Mouse (Mus musculus) CH12.LX (cell line): Measurements from ENCODE around the gene Gas2l2. TPM values are rescaled to one million over a fixed set of nuclear protein-coding genes. Genes with fewer than 3 reads are reported as not detected.

Experiments
- DNase-seq: peaks from one replicate; pipeline ENCODE4 v3.0.0-alpha.2; 2013; ENCODE audit errors: extremely low read depth
- H3K27ac ChIP-seq: 2 replicates; pipeline ENCODE4 v1.5.1; 2012; ENCODE audit warnings: low read depth, mild to moderate bottlenecking, control low read depth, moderate library complexity; ENCODE audit not compliant: insufficient read depth
- H3K27me3 ChIP-seq: replicated peaks from 2 replicates; pipeline ENCODE3; 2012; ENCODE audit warnings: inconsistent platforms
- H3K36me3 ChIP-seq, 2 experiments: replicated peaks in 1 of 2; 2 replicates each; pipeline versions ENCODE3 to v1.6.1; 2012; ENCODE audit warnings: inconsistent platforms in 1 of 2, low read length in 1 of 2, mild to moderate bottlenecking in 1 of 2, mixed read lengths in 1 of 2, moderate library complexity in 1 of 2; ENCODE audit not compliant: control insufficient read depth in 1 of 2, insufficient read depth in 1 of 2
- H3K4me1 ChIP-seq, 2 experiments: 2 replicates each; pipeline ENCODE4 v1.6.1; 2012; ENCODE audit warnings: inconsistent platforms in 1 of 2, moderate library complexity in 1 of 2; ENCODE audit not compliant: insufficient read depth in 2 of 2, control insufficient read depth in 1 of 2
- H3K4me2 ChIP-seq: 2 replicates; pipeline ENCODE4 v1.6.1; 2012; ENCODE audit warnings: low read depth, mild to moderate bottlenecking, control low read depth; ENCODE audit not compliant: poor library complexity, insufficient read depth, severe bottlenecking
- H3K4me3 ChIP-seq, 3 experiments: fragments of 150-350 bp in 1 of 3; sonication (generic) in 1 of 3; replicated peaks in 1 of 3; 2 replicates each; pipeline versions ENCODE3 to v1.5.1; 2011 to 2012; ENCODE audit warnings: low read depth in 2 of 3, low read length in 2 of 3, mild to moderate bottlenecking in 2 of 3, moderate library complexity in 2 of 3, control low read depth in 1 of 3, improper control_type of control experiment in 1 of 3, inconsistent platforms in 1 of 3, mixed read lengths in 1 of 3; ENCODE audit not compliant: poor library complexity in 1 of 3
- H3K79me2 ChIP-seq: replicated peaks from 2 replicates; pipeline ENCODE4 v1.6.1; 2012; ENCODE audit warnings: mild to moderate bottlenecking, moderate library complexity; ENCODE audit not compliant: control insufficient read depth, poor library complexity, insufficient read depth, severe bottlenecking; ENCODE audit errors: extremely low read depth
- H3K9ac ChIP-seq: 2 replicates; pipeline ENCODE4 v1.6.1; 2012; ENCODE audit warnings: low read depth, mild to moderate bottlenecking, control low read depth, moderate library complexity; ENCODE audit not compliant: insufficient read depth
- H3K9me3 ChIP-seq: replicated peaks from 2 replicates; pipeline ENCODE3; 2012; ENCODE audit warnings: low read length, inconsistent platforms, mixed read lengths
- CHD1 ChIP-seq: IDR thresholded peaks from 2 replicates; pipeline ENCODE4 v1.6.1; 2012; ENCODE audit warnings: low read depth, low read length, improper control_type of control experiment, inconsistent platforms
- CTCF ChIP-seq, 2 experiments: IDR thresholded peaks in 1 of 2; conservative IDR thresholded peaks in 1 of 2; 2 replicates each; pipeline ENCODE4 v1.5.1; 2011 to 2012; ENCODE audit warnings: low read depth in 2 of 2, low read length in 2 of 2, improper control_type of control experiment in 1 of 2, inconsistent platforms in 1 of 2, mild to moderate bottlenecking in 1 of 2, moderate library complexity in 1 of 2
- E2F4 ChIP-seq: IDR thresholded peaks from 2 replicates; pipeline ENCODE4 v1.6.1; 2011; ENCODE audit warnings: low read depth, low read length, improper control_type of control experiment; ENCODE audit not compliant: insufficient replicate concordance
- ELF1 ChIP-seq: IDR thresholded peaks from 2 replicates; pipeline ENCODE4 v1.6.1; 2014; ENCODE audit warnings: low read depth, mild to moderate bottlenecking, inconsistent platforms, low read length, improper control_type of control experiment
- EP300 ChIP-seq: IDR thresholded peaks from 2 replicates; pipeline ENCODE4 v1.6.1; 2011; ENCODE audit warnings: low read length, improper control_type of control experiment
- ETS1 ChIP-seq: conservative IDR thresholded peaks from 2 replicates; pipeline ENCODE4 v1.6.1; 2012; ENCODE audit warnings: low read depth, mild to moderate bottlenecking, inconsistent platforms, low read length, improper control_type of control experiment, moderate library complexity
- GABPA ChIP-seq: IDR thresholded peaks from 2 replicates; pipeline ENCODE4 v1.6.1; 2012; ENCODE audit warnings: low read depth, low read length, improper control_type of control experiment, inconsistent platforms; ENCODE audit not compliant: insufficient replicate concordance
- IRF4 ChIP-seq: IDR thresholded peaks from 2 replicates; pipeline ENCODE4 v1.6.1; 2014; ENCODE audit warnings: low read depth, mild to moderate bottlenecking, inconsistent platforms, low read length, improper control_type of control experiment
- JUN ChIP-seq: IDR thresholded peaks from 2 replicates; pipeline ENCODE4 v1.6.1; 2011; ENCODE audit warnings: low read depth, mild to moderate bottlenecking, low read length, improper control_type of control experiment, moderate library complexity; ENCODE audit not compliant: insufficient read depth
- JUND ChIP-seq: conservative IDR thresholded peaks from 2 replicates; pipeline ENCODE4 v1.6.1; 2011; ENCODE audit warnings: low read depth, low read length, improper control_type of control experiment
- KAT2A ChIP-seq: IDR thresholded peaks from 2 replicates; pipeline ENCODE4 v1.6.1; 2012; ENCODE audit warnings: low read length, improper control_type of control experiment, inconsistent platforms; ENCODE audit not compliant: insufficient replicate concordance
- MAFK ChIP-seq: IDR thresholded peaks from 2 replicates; pipeline ENCODE4 v1.6.1; 2011; ENCODE audit warnings: low read length, improper control_type of control experiment; ENCODE audit not compliant: insufficient replicate concordance
- MAX ChIP-seq: IDR thresholded peaks from 2 replicates; pipeline ENCODE4 v1.6.1; 2011; ENCODE audit warnings: low read length, improper control_type of control experiment
- MAZ ChIP-seq: IDR thresholded peaks from 2 replicates; pipeline ENCODE4 v1.6.1; 2012; ENCODE audit warnings: low read depth, mild to moderate bottlenecking, inconsistent platforms, low read length, improper control_type of control experiment, moderate library complexity
- MXI1 ChIP-seq: IDR thresholded peaks from 2 replicates; pipeline ENCODE4 v1.6.1; 2011; ENCODE audit warnings: mild to moderate bottlenecking, low read depth, low read length, improper control_type of control experiment
- NRF1 ChIP-seq: IDR thresholded peaks from 2 replicates; pipeline ENCODE4 v1.6.1; 2014; ENCODE audit warnings: low read depth, mild to moderate bottlenecking, inconsistent platforms, low read length, improper control_type of control experiment, moderate library complexity
- PAX5 ChIP-seq: IDR thresholded peaks from 2 replicates; pipeline ENCODE4 v1.6.1; 2012; ENCODE audit warnings: low read length, inconsistent platforms, mixed read lengths
- POLR2AphosphoS2 ChIP-seq: IDR thresholded peaks from 2 replicates; pipeline ENCODE4 v1.6.1; 2011; ENCODE audit warnings: low read depth, low read length, improper control_type of control experiment
- RAD21 ChIP-seq: IDR thresholded peaks from 2 replicates; pipeline ENCODE4 v1.6.1; 2011; ENCODE audit warnings: low read depth, mild to moderate bottlenecking, low read length, improper control_type of control experiment, moderate library complexity
- RCOR1 ChIP-seq: conservative IDR thresholded peaks from 2 replicates; pipeline ENCODE4 v1.6.1; 2012; ENCODE audit warnings: low read depth, mild to moderate bottlenecking, inconsistent platforms, low read length, improper control_type of control experiment
- SMC3 ChIP-seq: IDR thresholded peaks from 2 replicates; pipeline ENCODE4 v1.6.1; 2011; ENCODE audit warnings: low read depth, low read length, improper control_type of control experiment
- TBP ChIP-seq: conservative IDR thresholded peaks from 2 replicates; pipeline ENCODE4 v1.6.1; 2011; ENCODE audit warnings: low read depth, low read length, improper control_type of control experiment
- TCF12 ChIP-seq: IDR thresholded peaks from 2 replicates; pipeline ENCODE4 v1.6.1; 2014; ENCODE audit warnings: low read depth, mild to moderate bottlenecking, inconsistent platforms, low read length, improper control_type of control experiment
- UBTF ChIP-seq: IDR thresholded peaks from 2 replicates; pipeline ENCODE4 v1.6.1; 2012; ENCODE audit warnings: low read depth, mild to moderate bottlenecking, inconsistent platforms, low read length, improper control_type of control experiment, moderate library complexity
- USF2 ChIP-seq: conservative IDR thresholded peaks from 2 replicates; pipeline ENCODE4 v1.6.1; 2011; ENCODE audit warnings: low read depth, low read length, improper control_type of control experiment
- ZKSCAN1 ChIP-seq: IDR thresholded peaks from 2 replicates; pipeline ENCODE4 v1.6.1; 2012; ENCODE audit warnings: low read depth, inconsistent platforms, low read length, improper control_type of control experiment, borderline replicate concordance
- ZMIZ1 ChIP-seq: IDR thresholded peaks from 2 replicates; pipeline ENCODE4 v1.6.1; 2012; ENCODE audit warnings: low read depth, mild to moderate bottlenecking, inconsistent platforms, low read length, improper control_type of control experiment
- dilution Hi-C: fragments of 300-500 bp; cut with MboI; formaldehyde crosslinking; loops from 2 replicates; pipeline ENCODE4 v1.14.3; 2020; ENCODE audit warnings: low sequenced_read_pairs; ENCODE audit not compliant: extremely low pct_unique_long_range_greater_than_20kb, extremely low pct_ligation_motif_present
- in situ Hi-C: fragments of 300-500 bp; cut with MboI; formaldehyde crosslinking; loops from 3 replicates; pipeline ENCODE4 v1.14.3; 2019; ENCODE audit warnings: low sequenced_read_pairs, low pct_ligation_motif_present, low pct_unique_long_range_greater_than_20kb, mixed read lengths
- polyA plus RNA-seq: library from polyadenylated mRNA; unstranded; fragments of >175 nt; gene quantifications from 2 replicates; pipeline ENCODE4 v1.2.1, GENCODE M21; 2012; ENCODE audit warnings: low read depth; ENCODE audit not compliant: insufficient read length
- total RNA-seq, 2 experiments: library from RNA; depleted of rRNA; stranded (reverse); fragments of 300-350 nt in 1 of 2; fragments of >200 nt in 1 of 2; gene quantifications; 2 replicates each; pipeline ENCODE4 v1.2.3; 2012 to 2014

The Gas2l2 gene
- total and polyA plus RNA-seq, 3 experiments, result not detected

- H3K27ac ChIP-seq, result no peak overlapping the region
- H3K4me2 ChIP-seq, result no peak overlapping the region
- no peak for TF ChIP-seq SMC3
- TF ChIP-seq NRF1, result no peak
- no peak for TF ChIP-seq KAT2A
- no peak for TF ChIP-seq JUND
- TF ChIP-seq RAD21, result no peak
- no peak for TF ChIP-seq MAX
- no peak for TF ChIP-seq POLR2AphosphoS2
- TF ChIP-seq TCF12, result no peak
- TF ChIP-seq CTCF (conservative IDR thresholded peaks at IDR 0.05 in 1 of 2, IDR thresholded peaks at IDR 0.05 in 1 of 2; ENCODE audit: low read depth in 2 of 2, low read length in 2 of 2), result no peak
- no peak for TF ChIP-seq ZMIZ1
- no peak for TF ChIP-seq UBTF
- no peak for TF ChIP-seq EP300
- TF ChIP-seq CHD1, result no peak
- TF ChIP-seq IRF4, result no peak
- H3K4me1 ChIP-seq, result peaks cover 8 to 38% of the 10 kb centered on the region in 2 experiments; a peak in 3 of 4 replicates
- no peak overlapping the region for H3K9ac ChIP-seq
- H3K27me3 ChIP-seq, result peaks cover 49% of the 10 kb centered on the region
- in situ Hi-C loops (no loop called here), dilution Hi-C loops (no loop called here)
- H3K79me2 ChIP-seq, result no peaks in the 10 kb centered on the region
- peaks cover 7% of the 10 kb centered on the region for H3K9me3 ChIP-seq
- H3K4me3 ChIP-seq, result no peak overlapping the region
- no peak for DNase-seq
- no peaks in the 10 kb centered on the region for H3K36me3 ChIP-seq
These were observed 37.9 kb upstream of the Gas2l2 start for GRCm38 (mm10) chr11:83467120-83467652.

GRCm38 (mm10) chr11:83465976-83466375 is 36.7 kb upstream of the Gas2l2 start:
- TF ChIP-seq KAT2A, result no peak
- no peak for TF ChIP-seq PAX5
- TF ChIP-seq NRF1, result no peak
- no peak for TF ChIP-seq MAX
- TF ChIP-seq USF2, result no peak
- TF ChIP-seq ETS1, result no peak
- TF ChIP-seq JUN, result no peak
- no peak for TF ChIP-seq GABPA
- no peak for TF ChIP-seq EP300
- TF ChIP-seq ELF1, result no peak
- TF ChIP-seq SMC3, result no peak
- no peak for TF ChIP-seq E2F4
- TF ChIP-seq MXI1, result no peak
- no peak for TF ChIP-seq RAD21
- TF ChIP-seq ZKSCAN1, result no peak
- no peak for TF ChIP-seq MAFK
- TF ChIP-seq MAZ, result no peak
- TF ChIP-seq TBP, result no peak
- TF ChIP-seq RCOR1, result no peak
- TF ChIP-seq CTCF (conservative IDR thresholded peaks at IDR 0.05 in 1 of 2, IDR thresholded peaks at IDR 0.05 in 1 of 2; ENCODE audit: low read depth in 2 of 2, low read length in 2 of 2), result no peak
- no peaks in the 10 kb centered on the region for H3K36me3 ChIP-seq

More at GRCm38 (mm10) chr11:83465976-83466375, 36.7 kb upstream of the Gas2l2 start:
- Histone ChIP-seq H3K9ac (no peak overlapping the region), H3K9me3 (peaks cover 7% of the 10 kb centered on the region), H3K27ac (no peak overlapping the region), H3K4me1 (peaks cover 8 to 33% of the 10 kb centered on the region in 2 experiments; a peak in 3 of 4 replicates), H3K27me3 (peaks cover 59% of the 10 kb centered on the region), H3K4me3 (no peak overlapping the region), H3K4me2 (no peak overlapping the region), H3K79me2 (no peaks in the 10 kb centered on the region)
- in situ Hi-C loops, result no loop called here
- DNase-seq, result no peak
- dilution Hi-C loops, result no loop called here
